Mouse (Mus musculus) liver, embryonic 11.5 days (tissue): ENCODE results near the gene Prlh. TPM values are rescaled to one million over a fixed set of nuclear protein-coding genes. Genes with fewer than 3 reads are reported as not detected.

ENCODE experiments used
- ATAC-seq: fragments of 200-750 bp; cut with Nextera tagmentation; replicated peaks from 2 replicates; pipeline ENCODE4 v1.8.0; 2017; ENCODE audit warnings: moderate number of reproducible peaks, mild to moderate bottlenecking, moderate TSS enrichment, moderate library complexity; ENCODE audit not compliant: low FRiP score
- DNase-seq: peaks from one replicate; pipeline ENCODE4 v3.0.0-alpha.2; 2017; ENCODE audit warnings: low spot score
- H3K27ac ChIP-seq: fragments of 300-500 bp; sonication (generic); 2 replicates; pipeline ENCODE4 v1.5.1; 2014; ENCODE audit warnings: mild to moderate bottlenecking, low read depth, low read length, control low read depth
- H3K27me3 ChIP-seq: fragments of 300-500 bp; sonication (generic); replicated peaks from 2 replicates; pipeline ENCODE4 v1.6.1; 2014; ENCODE audit warnings: low read length, mixed read lengths; ENCODE audit not compliant: control insufficient read depth, insufficient read depth
- H3K36me3 ChIP-seq: fragments of 300-500 bp; sonication (generic); 2 replicates; pipeline ENCODE4 v1.6.1; 2014; ENCODE audit warnings: mild to moderate bottlenecking, low read length, moderate library complexity, mixed read lengths; ENCODE audit not compliant: control insufficient read depth, insufficient read depth
- H3K4me1 ChIP-seq: fragments of 300-500 bp; sonication (generic); replicated peaks from 2 replicates; pipeline ENCODE4 v1.6.1; 2014; ENCODE audit warnings: low read length, mixed read lengths; ENCODE audit not compliant: control insufficient read depth, insufficient read depth
- H3K4me2 ChIP-seq: fragments of 300-500 bp; sonication (generic); 2 replicates; pipeline ENCODE4 v1.6.1; 2014; ENCODE audit warnings: mild to moderate bottlenecking, control low read depth, moderate library complexity
- H3K4me3 ChIP-seq: fragments of 300-500 bp; sonication (generic); 2 replicates; pipeline ENCODE4 v1.5.1; 2014; ENCODE audit warnings: low read depth, low read length, control low read depth
- H3K9ac ChIP-seq: fragments of 300-500 bp; sonication (generic); 2 replicates; pipeline ENCODE4 v1.6.1; 2014; ENCODE audit warnings: low read depth, low read length, control low read depth
- H3K9me3 ChIP-seq: fragments of 300-500 bp; sonication (generic); 2 replicates; pipeline ENCODE4 v1.6.1; 2016; ENCODE audit warnings: low read length, inconsistent platforms, mixed read lengths; ENCODE audit not compliant: control insufficient read depth
- WGBS: fragments of 180-500 bp; shearing (Covaris S2); extraction: QIAGEN DNeasy Blood & Tissue Kit; methylation state at CpG from one replicate; pipeline ENCODE4 v1.1.7; 2014; 5-methylcytosine and 5-hydroxymethylcytosine counted together
- polyA plus RNA-seq: library from polyadenylated mRNA; unstranded; fragments of >200 nt; fragmentation: Nextera tagmentation; extraction: Ambion mirVana; gene quantifications from 2 replicates; pipeline ENCODE4 v1.2.1, GENCODE M21; 2014

Prlh gene
- not detected in 2 replicates for polyA plus RNA-seq

GRCm38 (mm10) chr1:90952808-90953207 is at the start of gene Prlh:
Prlh (plus strand) TSS chr1:90953108.
- Histone ChIP-seq H3K4me2 (no peak within 1 kb of the TSS), H3K9ac (no peak within 1 kb of the TSS), H3K27me3 (0 out of 2 replicates have a peak, but pooled peaks cover 2% of the 10 kb centered on the region), H3K4me1 (no peaks in the 10 kb centered on the region), H3K4me3 (no peak within 1 kb of the TSS), H3K36me3 (no peaks in the 10 kb centered on the region), H3K27ac (no peak within 1 kb of the TSS), H3K9me3 (no peaks in the 10 kb centered on the region)
- DNase-seq = no peak
- no peak for ATAC-seq
- WGBS = 81% methylated on average over 8 of the region's 8 CpGs

GRCm38 (mm10) chr1:90903211-90903945 is 49.5 kb upstream of the Prlh start:
- no peaks in the 10 kb centered on the region for H3K4me1 ChIP-seq
- no peak overlapping the region for H3K9ac ChIP-seq
- DNase-seq (no peak), ATAC-seq (no peak)
- no peak overlapping the region for H3K4me2 ChIP-seq
- H3K4me3 ChIP-seq = no peak overlapping the region
- no peaks in the 10 kb centered on the region for H3K36me3 ChIP-seq
- WGBS = 50% methylated on average over 3 of the region's 3 CpGs
- no peaks in the 10 kb centered on the region for H3K9me3 ChIP-seq
- peaks cover 2% of the 10 kb centered on the region for H3K27me3 ChIP-seq
- H3K27ac ChIP-seq = no peak overlapping the region

GRCm38 (mm10) chr1:90903971-90904458 is 48.9 kb upstream of the Prlh start:
- Histone ChIP-seq H3K4me1 (no peaks in the 10 kb centered on the region), H3K4me3 (no peak overlapping the region), H3K4me2 (no peak overlapping the region), H3K36me3 (no peaks in the 10 kb centered on the region), H3K27me3 (peaks cover 4% of the 10 kb centered on the region), H3K9me3 (no peaks in the 10 kb centered on the region), H3K27ac (no peak overlapping the region), H3K9ac (no peak overlapping the region)
- ATAC-seq (no peak), DNase-seq (no peak)
- WGBS = 66% methylated on average over 8 of the region's 8 CpGs

- WGBS = 69% methylated on average over 7 of the region's 7 CpGs
- no peak overlapping the region for H3K4me3 ChIP-seq
- DNase-seq = no peak
- no peak overlapping the region for H3K9ac ChIP-seq
- H3K9me3 ChIP-seq = no peaks in the 10 kb centered on the region
- H3K4me2 ChIP-seq = no peak overlapping the region
- H3K36me3 ChIP-seq = no peaks in the 10 kb centered on the region
- peaks cover 4% of the 10 kb centered on the region for H3K27me3 ChIP-seq
- no peak for ATAC-seq
- no peak overlapping the region for H3K27ac ChIP-seq
- no peaks in the 10 kb centered on the region; the same call in 1 of the 2 replicates for H3K4me1 ChIP-seq
These were observed 48.0 kb upstream of the Prlh start for GRCm38 (mm10) chr1:90904729-90905404.

- H3K27me3 ChIP-seq = peaks cover 6% of the 10 kb centered on the region
- 8% methylated on average over 2 of the region's 2 CpGs for WGBS
These were observed 46.6 kb upstream of the Prlh start for GRCm38 (mm10) chr1:90906357-90906756.

GRCm38 (mm10) chr1:90909161-90909560 is 43.7 kb upstream of the Prlh start:
- Histone ChIP-seq H3K4me1 (no peaks in the 10 kb centered on the region; the same call in 1 of the 2 replicates), H3K36me3 (no peaks in the 10 kb centered on the region), H3K27me3 (peaks cover 6% of the 10 kb centered on the region), H3K9me3 (no peaks in the 10 kb centered on the region), H3K27ac (no peak overlapping the region), H3K4me3 (no peak overlapping the region), H3K4me2 (no peak overlapping the region), H3K9ac (no peak overlapping the region)
- no peak for ATAC-seq
- DNase-seq = no peak

More at GRCm38 (mm10) chr1:90906357-90906756, 46.6 kb upstream of the Prlh start:
- Histone ChIP-seq H3K4me3 (no peak overlapping the region), H3K9ac (no peak overlapping the region), H3K27ac (no peak overlapping the region), H3K36me3 (no peaks in the 10 kb centered on the region), H3K4me1 (no peaks in the 10 kb centered on the region; the same call in 1 of the 2 replicates), H3K9me3 (no peaks in the 10 kb centered on the region), H3K4me2 (no peak overlapping the region)
- DNase-seq (no peak), ATAC-seq (no peak)

- Histone ChIP-seq H3K4me2 (no peak overlapping the region), H3K9ac (no peak overlapping the region), H3K4me1 (no peaks in the 10 kb centered on the region; the same call in 1 of the 2 replicates), H3K4me3 (no peak overlapping the region), H3K36me3 (no peaks in the 10 kb centered on the region), H3K9me3 (no peaks in the 10 kb centered on the region), H3K27me3 (peaks cover 9% of the 10 kb centered on the region), H3K27ac (no peak overlapping the region)
- 40% methylated on average over 17 of the region's 17 CpGs for WGBS
- ATAC-seq = no peak
- no peak for DNase-seq
These were observed 43.2 kb upstream of the Prlh start for GRCm38 (mm10) chr1:90909631-90910152.

GRCm38 (mm10) chr1:90913231-90913630 is 39.7 kb upstream of the Prlh start:
- ATAC-seq = no peak
- WGBS = 75% methylated on average over 6 of the region's 6 CpGs

More at GRCm38 (mm10) chr1:90913231-90913630, 39.7 kb upstream of the Prlh start:
- H3K9ac ChIP-seq = no peak overlapping the region
- H3K36me3 ChIP-seq = no peaks in the 10 kb centered on the region
- no peak overlapping the region for H3K4me2 ChIP-seq
- H3K27ac ChIP-seq = no peak overlapping the region
- no peak for DNase-seq
- H3K9me3 ChIP-seq = no peaks in the 10 kb centered on the region
- H3K27me3 ChIP-seq = peaks cover 17% of the 10 kb centered on the region
- H3K4me1 ChIP-seq = no peaks in the 10 kb centered on the region; the same call in 1 of the 2 replicates
- H3K4me3 ChIP-seq = no peak overlapping the region
